Mouse (Mus musculus) stomach, embryonic 16.5 days (tissue): ENCODE results near the gene Ccdc84. TPM values are rescaled to one million over a fixed set of nuclear protein-coding genes. Genes with fewer than 3 reads are reported as not detected.
"Not testable (repeated sequence)": the region's sequence is repeated elsewhere in the genome, so short reads cannot be mapped to it uniquely, and the experiment has no call there.

Experiments used
- ATAC-seq: fragments of 200-750 bp; cut with Nextera tagmentation; 2 replicates; pipeline ENCODE4 v1.8.0; 2017; ENCODE audit warnings: moderate number of reproducible peaks, moderate TSS enrichment; ENCODE audit not compliant: insufficient read depth, low FRiP score
- H3K27ac ChIP-seq: fragments of 300-500 bp; sonication (generic); 2 replicates; pipeline ENCODE4 v1.5.1; 2014; ENCODE audit warnings: low read length
- H3K27me3 ChIP-seq: fragments of 300-500 bp; sonication (generic); 2 replicates; pipeline ENCODE4 v1.6.1; 2014; ENCODE audit warnings: low read length, control low read depth, mixed read lengths; ENCODE audit not compliant: control insufficient read depth, insufficient read depth
- H3K36me3 ChIP-seq: fragments of 300-500 bp; sonication (generic); 2 replicates; pipeline ENCODE4 v1.6.1; 2014; ENCODE audit warnings: low read length; ENCODE audit not compliant: control insufficient read depth, insufficient read depth
- H3K4me1 ChIP-seq: fragments of 300-500 bp; sonication (generic); 2 replicates; pipeline ENCODE4 v1.6.1; 2014; ENCODE audit warnings: low read length, control low read depth, mixed read lengths; ENCODE audit not compliant: control insufficient read depth, insufficient read depth
- H3K4me2 ChIP-seq: fragments of 300-500 bp; sonication (generic); 2 replicates; pipeline ENCODE4 v1.6.1; 2014; ENCODE audit warnings: low read depth, low read length, mixed read lengths
- H3K4me3 ChIP-seq: fragments of 300-500 bp; sonication (generic); replicated peaks from 2 replicates; pipeline ENCODE4 v1.5.1; 2014; ENCODE audit warnings: mild to moderate bottlenecking, low read length
- H3K9ac ChIP-seq: fragments of 300-500 bp; sonication (generic); 2 replicates; pipeline ENCODE4 v1.6.1; 2014; ENCODE audit warnings: low read length
- H3K9me3 ChIP-seq: fragments of 300-500 bp; sonication (generic); replicated peaks from 2 replicates; pipeline ENCODE4 v1.6.1; 2016; ENCODE audit warnings: low read length, control low read depth; ENCODE audit not compliant: control insufficient read depth
- WGBS: fragments of 180-500 bp; shearing (Covaris S2); extraction: QIAGEN DNeasy Blood & Tissue Kit; methylation state at CpG from one replicate; pipeline ENCODE4 v1.1.7; 2014; 5-methylcytosine and 5-hydroxymethylcytosine counted together
- polyA plus RNA-seq: library from polyadenylated mRNA; unstranded; fragments of >200 nt; fragmentation: Nextera tagmentation; extraction: Ambion mirVana; gene quantifications from 2 replicates; pipeline ENCODE4 v1.2.1, GENCODE M21; 2015

Gene Ccdc84
- polyA plus RNA-seq, 1 experiment from 2014 or later, result 27.6 TPM

- no peak overlapping the region for H3K4me2 ChIP-seq
- peaks cover 30% of the 10 kb centered on the region for H3K36me3 ChIP-seq
- ATAC-seq, result no peak
- H3K4me3 ChIP-seq, result no peak overlapping the region
- 80% methylated on average over 1 of the region's 1 CpGs for WGBS
- H3K9me3 ChIP-seq, result no peaks in the 10 kb centered on the region
- no peaks in the 10 kb centered on the region for H3K27me3 ChIP-seq
- no peak overlapping the region for H3K9ac ChIP-seq
- H3K27ac ChIP-seq, result no peak overlapping the region
- peaks cover 4% of the 10 kb centered on the region; the same call in 1 of the 2 replicates for H3K4me1 ChIP-seq
Measured at GRCm38 (mm10) chr9:44411601-44412130, 6.7 kb downstream of the Ccdc84 start.

- Histone ChIP-seq H3K27ac (no peak overlapping the region), H3K4me1 (peaks cover 4% of the 10 kb centered on the region; the same call in 1 of the 2 replicates), H3K9me3 (no peaks in the 10 kb centered on the region), H3K27me3 (no peaks in the 10 kb centered on the region), H3K9ac (no peak overlapping the region), H3K4me2 (no peak overlapping the region), H3K4me3 (no peak overlapping the region), H3K36me3 (peaks cover 30% of the 10 kb centered on the region)
- no peak for ATAC-seq
- 68% methylated on average over 2 of the region's 2 CpGs for WGBS
Measured at GRCm38 (mm10) chr9:44410647-44411336, 7.6 kb downstream of the Ccdc84 start.

GRCm38 (mm10) chr9:44408693-44409092, 9.7 kb downstream of the Ccdc84 start:
- H3K27ac ChIP-seq, H3K4me1 ChIP-seq, H3K9me3 ChIP-seq, H3K27me3 ChIP-seq, ATAC-seq: not testable (repeated sequence)
- peak overlapping the region; percentile 93 for H3K9ac ChIP-seq
- H3K4me3 ChIP-seq, result peak overlapping the region; percentile 84
- WGBS, result 87% methylated on average over 9 of the region's 9 CpGs
- peaks cover 30% of the 10 kb centered on the region for H3K36me3 ChIP-seq
- H3K4me2 ChIP-seq, result peak overlapping the region; percentile 72

- Histone ChIP-seq H3K27me3 (no peaks in the 10 kb centered on the region), H3K9ac (peak overlapping the region; percentile 93), H3K4me3 (peak overlapping the region; percentile 84), H3K4me2 (peak overlapping the region; percentile 72), H3K9me3 (no peaks in the 10 kb centered on the region), H3K4me1 (peaks cover 4% of the 10 kb centered on the region; the same call in 1 of the 2 replicates), H3K27ac (peak overlapping the region; percentile 97), H3K36me3 (peaks cover 25% of the 10 kb centered on the region)
- WGBS, result under 1% methylated on average over 24 of the region's 24 CpGs
- no peak; the same call in 1 of the 2 replicates for ATAC-seq
Measured at GRCm38 (mm10) chr9:44407752-44408097, 10.6 kb downstream of the Ccdc84 start.

- under 1% methylated on average over 51 of the region's 51 CpGs for whole genome bisulfite sequencing
- H3K9me3 ChIP-seq, result no peaks in the 10 kb centered on the region
- H3K4me2 ChIP-seq, result peak within 1 kb of the TSS; percentile 81
- peak within 1 kb of the TSS; percentile 93 for H3K9ac ChIP-seq
- H3K36me3 ChIP-seq, result peaks cover 29% of the 10 kb centered on the region
- H3K4me3 ChIP-seq, result peak within 1 kb of the TSS; percentile 84
- peaks cover 4% of the 10 kb centered on the region; the same call in 1 of the 2 replicates for H3K4me1 ChIP-seq
- ATAC-seq, result peak; percentile 96
- peak within 1 kb of the TSS; percentile 97 for H3K27ac ChIP-seq
- H3K27me3 ChIP-seq, result no peaks in the 10 kb centered on the region
Measured at GRCm38 (mm10) chr9:44406906-44407751, 11.2 kb downstream of the Ccdc84 start, which contains the start of the genes Rps25 and Trappc4. Rps25 (plus strand) TSS chr9:44407139. Trappc4 (minus strand) TSS chr9:44407600.

- peaks cover 4% of the 10 kb centered on the region; the same call in 1 of the 2 replicates for H3K4me1 ChIP-seq
- peaks cover 22% of the 10 kb centered on the region for H3K36me3 ChIP-seq
- no peaks in the 10 kb centered on the region for H3K27me3 ChIP-seq
- no peak overlapping the region for H3K27ac ChIP-seq
- no peak overlapping the region for H3K9ac ChIP-seq
- no peak overlapping the region for H3K4me3 ChIP-seq
- no peak overlapping the region for H3K4me2 ChIP-seq
- WGBS, result 57% methylated on average over 3 of the region's 3 CpGs
- ATAC-seq, result no peak
- H3K9me3 ChIP-seq, result no peaks in the 10 kb centered on the region
Measured at GRCm38 (mm10) chr9:44405011-44405410, 13.4 kb downstream of the Ccdc84 start.

- no peak overlapping the region for H3K27ac ChIP-seq
Measured at GRCm38 (mm10) chr9:44401081-44401480, 17.3 kb downstream of the Ccdc84 start.

GRCm38 (mm10) chr9:44399795-44400114, 18.6 kb downstream of the Ccdc84 start:
- Histone ChIP-seq H3K4me2 (no peak overlapping the region), H3K27me3 (no peaks in the 10 kb centered on the region), H3K4me3 (no peak overlapping the region), H3K36me3 (peaks cover 19% of the 10 kb centered on the region), H3K4me1 (peaks cover 12% of the 10 kb centered on the region; the same call in 1 of the 2 replicates), H3K27ac (no peak overlapping the region), H3K9me3 (no peaks in the 10 kb centered on the region), H3K9ac (no peak overlapping the region)
- 83% methylated on average over 6 of the region's 6 CpGs for WGBS
- ATAC-seq, result no peak

More at GRCm38 (mm10) chr9:44401081-44401480, 17.3 kb downstream of the Ccdc84 start:
- H3K36me3 ChIP-seq, result peaks cover 19% of the 10 kb centered on the region
- ATAC-seq, result no peak
- no peak overlapping the region for H3K9ac ChIP-seq
- H3K4me1 ChIP-seq, result peaks cover 12% of the 10 kb centered on the region
- H3K4me3 ChIP-seq, result no peak overlapping the region
- WGBS, result 74% methylated on average over 4 of the region's 4 CpGs
- H3K4me2 ChIP-seq, result no peak overlapping the region
- no peaks in the 10 kb centered on the region for H3K9me3 ChIP-seq
- no peaks in the 10 kb centered on the region for H3K27me3 ChIP-seq
